Mouse (Mus musculus): ENCODE data around the gene Scrn3. TPM values are rescaled to one million over a fixed set of nuclear protein-coding genes. Genes with fewer than 3 reads are reported as not detected.

Gene Scrn3
- polyA plus RNA-seq, 1 experiment from 2014 or later, result 15.9 TPM

- Histone ChIP-seq H3K36me3 (ENCODE audit: insufficient read depth, low read length) (no peaks in the 10 kb centered on the region), H3K4me2 (ENCODE audit: low read length) (peak within 1 kb of the TSS; percentile 98), H3K4me1 (replicated peaks; ENCODE audit: insufficient read depth, low read length) (no peaks in the 10 kb centered on the region), H3K4me3 (replicated peaks; ENCODE audit: low read depth, low read length) (peak within 1 kb of the TSS; percentile 67), H3K9ac (ENCODE audit: low read depth, low read length) (peak within 1 kb of the TSS; percentile 67), H3K27ac (peak within 1 kb of the TSS; percentile 77), H3K9me3 (replicated peaks; ENCODE audit: low read length) (no peaks in the 10 kb centered on the region), H3K27me3 (ENCODE audit: insufficient read depth, low read length) (no peaks in the 10 kb centered on the region)
- 1% methylated on average over 35 of the region's 44 CpGs for WGBS
- ATAC-seq (replicated peaks; ENCODE audit: low FRiP score, low read depth) (peak; percentile 99), DNase-seq (ENCODE audit: low spot score) (peak; percentile 100)
- no peak for TF ChIP-seq CTCF (IDR thresholded peaks at IDR 0.05; ENCODE audit: low read depth)
Observed at GRCm38 (mm10) chr2:73386356-73387046, 74.1 kb downstream of the Scrn3 start, which contains the start of gene Gpr155. TSS of gene Gpr155 (minus strand) at chr2:73386572.

Other genes starting within 250 kb of the Scrn3 start
- gene Ola1, start 93.7 kb upstream of the Scrn3 start, polyA plus RNA-seq (2015; fragmentation: Nextera tagmentation; extraction: Ambion mirVana), result 69.5 and 73.4 TPM in 2 replicates
- gene Sp9, start 40.7 kb upstream of the Scrn3 start, polyA plus RNA-seq (2015; fragmentation: Nextera tagmentation; extraction: Ambion mirVana), result not detected in 2 replicates
- gene Cir1, start 100 bp downstream of the Scrn3 start, polyA plus RNA-seq (2015; fragmentation: Nextera tagmentation; extraction: Ambion mirVana), result 28.5 and 33.8 TPM in 2 replicates
- gene Gpr155, start 74.0 kb downstream of the Scrn3 start, polyA plus RNA-seq (2015; fragmentation: Nextera tagmentation; extraction: Ambion mirVana), result 9.4 and 9.8 TPM in 2 replicates
- 7.6 and 8.0 TPM in 2 replicates for gene Wipf1, start 217.1 kb downstream of the Scrn3 start, polyA plus RNA-seq (2015; fragmentation: Nextera tagmentation; extraction: Ambion mirVana)